Mouse (Mus musculus) myocyte (in vitro differentiated cells): ENCODE data around the gene Fbxo47.

ENCODE experiments used
- MYOD1 ChIP-seq, 3 experiments: IDR thresholded peaks; one replicate each; pipeline ENCODE4 v1.6.1; 2011; ENCODE audit warnings: control low read depth in 2 of 3, low read depth in 2 of 3, mild to moderate bottlenecking in 2 of 3, moderate library complexity in 1 of 3; ENCODE audit not compliant: insufficient read length in 2 of 3, control insufficient read depth in 1 of 3
- POLR2A ChIP-seq: IDR thresholded peaks from one replicate; pipeline ENCODE4 v1.6.1; 2011; ENCODE audit warnings: low read depth, mild to moderate bottlenecking, control low read depth, moderate library complexity; ENCODE audit not compliant: insufficient read length
- POLR2AphosphoS2 ChIP-seq: IDR thresholded peaks from one replicate; pipeline ENCODE4 v1.6.1; 2011; ENCODE audit warnings: low read depth, control low read depth; ENCODE audit not compliant: insufficient read length
- TCF3 ChIP-seq: IDR thresholded peaks from one replicate; pipeline ENCODE4 v1.6.1; 2011; ENCODE audit warnings: low read depth, control low read depth; ENCODE audit not compliant: insufficient read length
- USF1 ChIP-seq: IDR thresholded peaks from one replicate; pipeline ENCODE4 v1.6.1; 2011; ENCODE audit warnings: low read depth, mild to moderate bottlenecking, control low read depth, moderate library complexity

- TF ChIP-seq MYOD1 (IDR thresholded peaks at IDR 0.05; ENCODE audit: control insufficient read depth in 1 of 3, insufficient read length in 2 of 3, low read depth in 2 of 3) = peak; percentile 30 to 85 (median 74)
- TF ChIP-seq POLR2AphosphoS2 = no peak
- no peak for TF ChIP-seq POLR2A
- peak; percentile 38 for TF ChIP-seq TCF3
- peak; percentile 14 for TF ChIP-seq USF1
These were observed 12.7 kb upstream of the Fbxo47 start for GRCm38 (mm10) chr11:97896655-97897054.
